Mouse (Mus musculus): ENCODE results near the gene Trim68.
"Not testable (repeated sequence)": the region's sequence is repeated elsewhere in the genome, so short reads cannot be mapped to it uniquely, and the experiment has no call there.

The Trim68 gene

GRCm38 (mm10) chr7:102686944-102687501 is at the start of gene Trim68:
TSS of gene Trim68 (minus strand) at chr7:102687327.
- DNase-seq (ENCODE audit: low read depth, low spot score), result peak; percentile 94

GRCm38 (mm10) chr7:102733793-102734192 is 46.7 kb upstream of the Trim68 start:
- no peak for DNase-seq (ENCODE audit: low read depth, low spot score)

- no peak for DNase-seq (ENCODE audit: low read depth, low spot score)
These were observed 40.3 kb upstream of the Trim68 start, which contains the start of gene Olfr559 for GRCm38 (mm10) chr7:102727391-102727790. TSS of gene Olfr559 (minus strand) at chr7:102727491.

- DNase-seq (ENCODE audit: low read depth, low spot score), result no peak
These were observed 31.8 kb upstream of the Trim68 start, which contains the start of gene Olfr33 for GRCm38 (mm10) chr7:102718970-102719369. TSS of gene Olfr33 (minus strand) at chr7:102719070.

GRCm38 (mm10) chr7:102701915-102702314 is 14.8 kb upstream of the Trim68 start, which contains the start of gene Olfr558:
TSS of gene Olfr558 (plus strand) at chr7:102702215.
- DNase-seq (ENCODE audit: low read depth, low spot score), result no peak

- DNase-seq (ENCODE audit: low read depth, low spot score), result no peak
These were observed 11.3 kb upstream of the Trim68 start for GRCm38 (mm10) chr7:102698461-102698860.

GRCm38 (mm10) chr7:102695358-102696125 is 8.4 kb upstream of the Trim68 start, which contains the start of gene Olfr557:
TSS of gene Olfr557 (plus strand) at chr7:102695910.
- DNase-seq (ENCODE audit: low read depth, low spot score), result peak; percentile 66

GRCm38 (mm10) chr7:102681916-102682315 is 5.2 kb downstream of the Trim68 start:
- DNase-seq (ENCODE audit: low read depth, low spot score), result no peak

GRCm38 (mm10) chr7:102676225-102676624 is 10.9 kb downstream of the Trim68 start:
- no peak for DNase-seq (ENCODE audit: low read depth, low spot score)

GRCm38 (mm10) chr7:102665378-102665777 is 21.7 kb downstream of the Trim68 start:
- DNase-seq (ENCODE audit: low read depth, low spot score), result peak; percentile 16

GRCm38 (mm10) chr7:102664599-102664998 is 22.5 kb downstream of the Trim68 start, which contains the start of gene Olfr556:
TSS of gene Olfr556 (plus strand) at chr7:102664899.
- DNase-seq (ENCODE audit: low read depth, low spot score), result peak; percentile 34

GRCm38 (mm10) chr7:102658523-102658922 is 28.6 kb downstream of the Trim68 start, which contains the start of gene Olfr555:
TSS of gene Olfr555 (plus strand) at chr7:102658823.
- no peak for DNase-seq (ENCODE audit: low read depth, low spot score)

GRCm38 (mm10) chr7:102644945-102645344 is 42.2 kb downstream of the Trim68 start:
- DNase-seq (ENCODE audit: low read depth, low spot score), result not testable (repeated sequence)

- DNase-seq (ENCODE audit: low read depth, low spot score), result no peak
These were observed 49.0 kb downstream of the Trim68 start, which contains the start of gene Olfr554 for GRCm38 (mm10) chr7:102638132-102638531. TSS of gene Olfr554 (plus strand) at chr7:102638432.

- DNase-seq (ENCODE audit: low read depth, low spot score), result peak; percentile 21
These were observed 50.5 kb downstream of the Trim68 start for GRCm38 (mm10) chr7:102636665-102637064.
